Mouse (Mus musculus): ENCODE results near the gene Rgs3. TPM values are rescaled to one million over a fixed set of nuclear protein-coding genes. Genes with fewer than 3 reads are reported as not detected.
A peak's percentile ranks its signal among the peaks of the same experiment; 100 is the strongest.

The Rgs3 gene
- polyA plus RNA-seq, 1 experiment from 2014 or later, result 43.3 TPM

GRCm38 (mm10) chr4:62708084-62708483 is 148.4 kb downstream of the Rgs3 start:
- H3K27me3 ChIP-seq, result no peaks in the 10 kb centered on the region
- H3K36me3 ChIP-seq, result peaks cover 14% of the 10 kb centered on the region
- no peak for ATAC-seq (ENCODE audit: insufficient number of reproducible peaks, insufficient read depth, low FRiP score, low TSS enrichment, low read depth)
- WGBS, result 87% methylated on average over 7 of the region's 7 CpGs
- no peaks in the 10 kb centered on the region for H3K9me3 ChIP-seq
- no peak overlapping the region for H3K27ac ChIP-seq
- H3K4me3 ChIP-seq (replicated peaks), result no peak overlapping the region
- H3K9ac ChIP-seq (replicated peaks), result no peak overlapping the region
- no peak overlapping the region for H3K4me2 ChIP-seq
- H3K4me1 ChIP-seq (replicated peaks), result peaks cover 20% of the 10 kb centered on the region

GRCm38 (mm10) chr4:62708994-62709393 is 149.3 kb downstream of the Rgs3 start:
- Histone ChIP-seq H3K36me3 (peaks cover 5% of the 10 kb centered on the region), H3K9me3 (no peaks in the 10 kb centered on the region), H3K4me3 (replicated peaks) (no peak overlapping the region), H3K27ac (no peak overlapping the region), H3K4me2 (no peak overlapping the region), H3K4me1 (replicated peaks) (peaks cover 20% of the 10 kb centered on the region), H3K27me3 (no peaks in the 10 kb centered on the region), H3K9ac (replicated peaks) (no peak overlapping the region)
- ATAC-seq (ENCODE audit: insufficient number of reproducible peaks, insufficient read depth, low FRiP score, low TSS enrichment, low read depth), result no peak
- WGBS, result 79% methylated on average over 1 of the region's 1 CpGs

GRCm38 (mm10) chr4:62709448-62709847 is 149.8 kb downstream of the Rgs3 start:
- 82% methylated on average over 5 of the region's 5 CpGs for WGBS
- Histone ChIP-seq H3K36me3 (peaks cover under 1% of the 10 kb centered on the region; the same call in 1 of the 2 replicates), H3K9ac (replicated peaks) (no peak overlapping the region), H3K9me3 (no peaks in the 10 kb centered on the region), H3K27ac (no peak overlapping the region), H3K4me1 (replicated peaks) (peaks cover 17% of the 10 kb centered on the region), H3K4me2 (no peak overlapping the region), H3K4me3 (replicated peaks) (no peak overlapping the region), H3K27me3 (no peaks in the 10 kb centered on the region)
- ATAC-seq (ENCODE audit: insufficient number of reproducible peaks, insufficient read depth, low FRiP score, low TSS enrichment, low read depth), result no peak

GRCm38 (mm10) chr4:62711159-62711558 is 151.5 kb downstream of the Rgs3 start:
- no peak for ATAC-seq (ENCODE audit: insufficient number of reproducible peaks, insufficient read depth, low FRiP score, low TSS enrichment, low read depth)
- 80% methylated on average over 7 of the region's 7 CpGs for WGBS
- H3K9me3 ChIP-seq, result no peaks in the 10 kb centered on the region
- H3K4me1 ChIP-seq (replicated peaks), result peaks cover under 1% of the 10 kb centered on the region; the same call in 1 of the 2 replicates
- H3K4me3 ChIP-seq (replicated peaks), result no peak overlapping the region
- H3K36me3 ChIP-seq, result no peaks in the 10 kb centered on the region
- no peak overlapping the region for H3K9ac ChIP-seq (replicated peaks)
- H3K4me2 ChIP-seq, result no peak overlapping the region
- H3K27ac ChIP-seq, result no peak overlapping the region
- H3K27me3 ChIP-seq, result no peaks in the 10 kb centered on the region

- no peak for ATAC-seq (ENCODE audit: insufficient number of reproducible peaks, insufficient read depth, low FRiP score, low TSS enrichment, low read depth)
- Histone ChIP-seq H3K36me3 (no peaks in the 10 kb centered on the region), H3K4me2 (no peak overlapping the region), H3K27me3 (no peaks in the 10 kb centered on the region), H3K27ac (no peak overlapping the region), H3K9ac (replicated peaks) (no peak overlapping the region), H3K9me3 (no peaks in the 10 kb centered on the region), H3K4me3 (replicated peaks) (no peak overlapping the region), H3K4me1 (replicated peaks) (no peaks in the 10 kb centered on the region)
- WGBS, result 80% methylated on average over 4 of the region's 4 CpGs
These were observed 151.9 kb downstream of the Rgs3 start for GRCm38 (mm10) chr4:62711582-62711981.

- Histone ChIP-seq H3K4me2 (no peak overlapping the region), H3K27ac (no peak overlapping the region)
- ATAC-seq (ENCODE audit: insufficient number of reproducible peaks, insufficient read depth, low FRiP score, low TSS enrichment, low read depth), result no peak
These were observed 161.2 kb downstream of the Rgs3 start for GRCm38 (mm10) chr4:62720861-62721260.

GRCm38 (mm10) chr4:62722021-62722426 is 162.4 kb downstream of the Rgs3 start:
- peaks cover 7% of the 10 kb centered on the region for H3K9me3 ChIP-seq
- 48% methylated on average over 3 of the region's 3 CpGs for WGBS
- H3K4me1 ChIP-seq (replicated peaks), result peaks cover 19% of the 10 kb centered on the region
- H3K27ac ChIP-seq, result peak overlapping the region; percentile 86
- H3K4me2 ChIP-seq, result no peak overlapping the region
- H3K36me3 ChIP-seq, result no peaks in the 10 kb centered on the region
- peak; percentile 60; the same call in 1 of the 2 replicates for ATAC-seq (ENCODE audit: insufficient number of reproducible peaks, insufficient read depth, low FRiP score, low TSS enrichment, low read depth)
- no peak overlapping the region for H3K4me3 ChIP-seq (replicated peaks)
- H3K9ac ChIP-seq (replicated peaks), result no peak overlapping the region
- no peaks in the 10 kb centered on the region for H3K27me3 ChIP-seq

More at GRCm38 (mm10) chr4:62720861-62721260, 161.2 kb downstream of the Rgs3 start:
- Histone ChIP-seq H3K36me3 (no peaks in the 10 kb centered on the region), H3K9me3 (peaks cover 7% of the 10 kb centered on the region), H3K27me3 (no peaks in the 10 kb centered on the region), H3K4me3 (replicated peaks) (no peak overlapping the region), H3K9ac (replicated peaks) (no peak overlapping the region), H3K4me1 (replicated peaks) (peaks cover 19% of the 10 kb centered on the region)

GRCm38 (mm10) chr4:62723795-62724194 is 164.1 kb downstream of the Rgs3 start:
- ATAC-seq (ENCODE audit: insufficient number of reproducible peaks, insufficient read depth, low FRiP score, low TSS enrichment, low read depth), result no peak
- peaks cover 7% of the 10 kb centered on the region for H3K9me3 ChIP-seq
- no peaks in the 10 kb centered on the region for H3K27me3 ChIP-seq
- H3K4me1 ChIP-seq (replicated peaks), result peaks cover 36% of the 10 kb centered on the region
- no peak overlapping the region for H3K4me3 ChIP-seq (replicated peaks)
- WGBS, result 87% methylated on average over 5 of the region's 5 CpGs
- no peak overlapping the region for H3K9ac ChIP-seq (replicated peaks)
- no peak overlapping the region for H3K27ac ChIP-seq
- H3K4me2 ChIP-seq, result no peak overlapping the region
- H3K36me3 ChIP-seq, result no peaks in the 10 kb centered on the region

GRCm38 (mm10) chr4:62726282-62726937 is 166.8 kb downstream of the Rgs3 start:
- ATAC-seq (ENCODE audit: insufficient number of reproducible peaks, insufficient read depth, low FRiP score, low TSS enrichment, low read depth), result no peak
- 91% methylated on average over 5 of the region's 5 CpGs for WGBS

GRCm38 (mm10) chr4:62727541-62728303 is 168.1 kb downstream of the Rgs3 start:
- Histone ChIP-seq H3K9ac (replicated peaks) (no peak overlapping the region), H3K27ac (peak overlapping the region; percentile 73), H3K4me1 (replicated peaks) (peaks cover 39% of the 10 kb centered on the region), H3K4me2 (no peak overlapping the region), H3K9me3 (peaks cover 7% of the 10 kb centered on the region), H3K4me3 (replicated peaks) (no peak overlapping the region), H3K27me3 (no peaks in the 10 kb centered on the region), H3K36me3 (no peaks in the 10 kb centered on the region)
- 65% methylated on average over 20 of the region's 20 CpGs for WGBS
- no peak for ATAC-seq (ENCODE audit: insufficient number of reproducible peaks, insufficient read depth, low FRiP score, low TSS enrichment, low read depth)

More at GRCm38 (mm10) chr4:62726282-62726937, 166.8 kb downstream of the Rgs3 start:
- Histone ChIP-seq H3K4me3 (replicated peaks) (no peak overlapping the region), H3K9ac (replicated peaks) (no peak overlapping the region), H3K27ac (no peak overlapping the region), H3K4me1 (replicated peaks) (peaks cover 42% of the 10 kb centered on the region), H3K36me3 (no peaks in the 10 kb centered on the region), H3K4me2 (no peak overlapping the region), H3K9me3 (peaks cover 7% of the 10 kb centered on the region), H3K27me3 (no peaks in the 10 kb centered on the region)

GRCm38 (mm10) chr4:62728471-62728870 is 168.8 kb downstream of the Rgs3 start:
- Histone ChIP-seq H3K9ac (replicated peaks) (no peak overlapping the region), H3K9me3 (peaks cover 7% of the 10 kb centered on the region), H3K27me3 (no peaks in the 10 kb centered on the region), H3K27ac (peak overlapping the region; percentile 73; the same call in 1 of the 2 replicates), H3K4me1 (replicated peaks) (peaks cover 39% of the 10 kb centered on the region), H3K4me2 (no peak overlapping the region), H3K36me3 (no peaks in the 10 kb centered on the region), H3K4me3 (replicated peaks) (no peak overlapping the region)
- WGBS, result 85% methylated on average over 6 of the region's 6 CpGs
- no peak for ATAC-seq (ENCODE audit: insufficient number of reproducible peaks, insufficient read depth, low FRiP score, low TSS enrichment, low read depth)
